Mouse (Mus musculus) R1 (cell line): ENCODE data around the gene Gm14418.

Experiments used
- DNase-seq: peaks from one replicate; pipeline ENCODE4 v3.0.0-alpha.2; 2018; ENCODE audit warnings: low read depth, low spot score

Gm14418 gene

DNA sequence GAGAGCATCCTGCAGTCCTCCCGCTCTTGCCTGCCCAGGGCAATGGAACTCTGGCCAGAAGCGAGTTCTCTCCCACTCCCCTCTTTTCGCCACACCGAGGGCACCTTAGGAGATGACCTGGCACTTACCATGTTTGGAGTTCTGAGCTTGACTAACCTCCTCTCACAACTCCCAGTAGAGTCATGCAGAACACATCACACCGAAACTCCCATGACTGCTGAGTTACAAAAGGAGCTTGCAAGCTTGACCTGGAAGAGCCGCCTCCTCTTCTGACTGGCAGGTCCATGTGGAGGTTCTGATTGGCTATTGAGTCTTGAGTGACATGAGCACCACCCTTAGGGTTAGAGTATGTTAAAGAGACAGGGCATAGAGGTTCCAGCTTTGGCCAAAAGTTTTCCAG is at the start of gene Gm14418:
Gene Gm14418 (minus strand): TSS at position 225 of the 400 bp plus-strand sequence.
- DNase-seq, result peak; percentile 76
